Mouse (Mus musculus): ENCODE measurements at regions not wholly inside any gene's neighbourhood (a gene's known extent, or its start where the extent isn't known, plus 50 kb on each side); places are given as distances from the start of the nearest gene placed in this dataset.

GRCm38 (mm10) chr5:39076555-39077178, 200.1 kb upstream of the Clnk start:
- no peak for ATAC-seq (ENCODE audit: insufficient number of reproducible peaks, low FRiP score, low TSS enrichment, low read depth)
- no peaks in the 10 kb centered on the region for H3K4me1 ChIP-seq
- 46% methylated on average over 11 of the region's 11 CpGs for WGBS

GRCm38 (mm10) chr5:39069683-39070082, 193.1 kb upstream of the Clnk start:
- no peak for ATAC-seq (ENCODE audit: insufficient number of reproducible peaks, low FRiP score, low TSS enrichment, low read depth)
- Histone ChIP-seq H3K27me3 (no peaks in the 10 kb centered on the region), H3K9ac (no peak overlapping the region), H3K4me2 (no peak overlapping the region), H3K27ac (no peak overlapping the region), H3K9me3 (no peaks in the 10 kb centered on the region), H3K4me1 (no peaks in the 10 kb centered on the region), H3K4me3 (no peak overlapping the region), H3K36me3 (no peaks in the 10 kb centered on the region)
- WGBS: 65% methylated on average over 3 of the region's 3 CpGs

More at GRCm38 (mm10) chr5:39076555-39077178, 200.1 kb upstream of the Clnk start:
- H3K4me3 ChIP-seq: no peak overlapping the region
- H3K27me3 ChIP-seq: no peaks in the 10 kb centered on the region
- no peaks in the 10 kb centered on the region for H3K36me3 ChIP-seq
- no peaks in the 10 kb centered on the region for H3K9me3 ChIP-seq
- no peak overlapping the region for H3K4me2 ChIP-seq
- H3K9ac ChIP-seq: no peak overlapping the region
- H3K27ac ChIP-seq: no peak overlapping the region

- no peak overlapping the region for H3K27ac ChIP-seq
- H3K4me1 ChIP-seq: no peaks in the 10 kb centered on the region
- WGBS: 90% methylated on average over 3 of the region's 3 CpGs
- no peaks in the 10 kb centered on the region for H3K9me3 ChIP-seq
- no peaks in the 10 kb centered on the region for H3K27me3 ChIP-seq
- no peak overlapping the region for H3K4me2 ChIP-seq
- no peak overlapping the region for H3K9ac ChIP-seq
- no peaks in the 10 kb centered on the region for H3K36me3 ChIP-seq
- no peak for ATAC-seq (ENCODE audit: insufficient number of reproducible peaks, low FRiP score, low TSS enrichment, low read depth)
- H3K4me3 ChIP-seq: no peak overlapping the region
Measured at GRCm38 (mm10) chr5:39063061-39063460, 186.4 kb upstream of the Clnk start.

- Histone ChIP-seq H3K27me3 (no peaks in the 10 kb centered on the region), H3K27ac (no peak overlapping the region), H3K36me3 (no peaks in the 10 kb centered on the region), H3K4me3 (no peak overlapping the region), H3K9ac (no peak overlapping the region), H3K4me2 (no peak overlapping the region), H3K9me3 (no peaks in the 10 kb centered on the region), H3K4me1 (no peaks in the 10 kb centered on the region)
- no peak for ATAC-seq (ENCODE audit: insufficient number of reproducible peaks, low FRiP score, low TSS enrichment, low read depth)
- 51% methylated on average over 8 of the region's 8 CpGs for WGBS
Measured at GRCm38 (mm10) chr5:39052490-39053250, 176.1 kb upstream of the Clnk start.

GRCm38 (mm10) chr5:39050512-39050911, 173.9 kb upstream of the Clnk start:
- Histone ChIP-seq H3K27ac (no peak overlapping the region), H3K4me2 (no peak overlapping the region), H3K9ac (no peak overlapping the region), H3K9me3 (no peaks in the 10 kb centered on the region), H3K4me3 (no peak overlapping the region), H3K36me3 (no peaks in the 10 kb centered on the region), H3K27me3 (no peaks in the 10 kb centered on the region), H3K4me1 (no peaks in the 10 kb centered on the region)
- ATAC-seq (ENCODE audit: insufficient number of reproducible peaks, low FRiP score, low TSS enrichment, low read depth): no peak
- 93% methylated on average over 3 of the region's 3 CpGs for WGBS

- no peak for ATAC-seq (ENCODE audit: insufficient number of reproducible peaks, low FRiP score, low TSS enrichment, low read depth)
- Histone ChIP-seq H3K4me1 (no peaks in the 10 kb centered on the region), H3K9me3 (no peaks in the 10 kb centered on the region), H3K36me3 (no peaks in the 10 kb centered on the region), H3K4me3 (no peak overlapping the region), H3K9ac (no peak overlapping the region), H3K27me3 (no peaks in the 10 kb centered on the region), H3K4me2 (no peak overlapping the region), H3K27ac (no peak overlapping the region)
- WGBS: 65% methylated on average over 2 of the region's 2 CpGs
Measured at GRCm38 (mm10) chr5:39049141-39049540, 172.5 kb upstream of the Clnk start.

- no peak overlapping the region for H3K4me3 ChIP-seq
- no peak for ATAC-seq (ENCODE audit: insufficient number of reproducible peaks, low FRiP score, low TSS enrichment, low read depth)
- H3K9me3 ChIP-seq: no peaks in the 10 kb centered on the region
- no peak overlapping the region for H3K27ac ChIP-seq
- H3K4me1 ChIP-seq: no peaks in the 10 kb centered on the region
- H3K9ac ChIP-seq: no peak overlapping the region
- H3K36me3 ChIP-seq: no peaks in the 10 kb centered on the region
- no peaks in the 10 kb centered on the region for H3K27me3 ChIP-seq
- 79% methylated on average over 2 of the region's 2 CpGs for WGBS
- H3K4me2 ChIP-seq: no peak overlapping the region
Measured at GRCm38 (mm10) chr5:39040467-39040866, 163.9 kb upstream of the Clnk start.

- no peak overlapping the region for H3K9ac ChIP-seq
- H3K27me3 ChIP-seq: no peaks in the 10 kb centered on the region
- no peak overlapping the region for H3K27ac ChIP-seq
- no peaks in the 10 kb centered on the region for H3K36me3 ChIP-seq
- no peak for ATAC-seq (ENCODE audit: insufficient number of reproducible peaks, low FRiP score, low TSS enrichment, low read depth)
- WGBS: 89% methylated on average over 4 of the region's 4 CpGs
- H3K4me1 ChIP-seq: no peaks in the 10 kb centered on the region
- no peak overlapping the region for H3K4me2 ChIP-seq
- H3K9me3 ChIP-seq: no peaks in the 10 kb centered on the region
- no peak overlapping the region for H3K4me3 ChIP-seq
Measured at GRCm38 (mm10) chr5:39023241-39023640, 146.6 kb upstream of the Clnk start.

GRCm38 (mm10) chr5:39000643-39001042, 124.0 kb upstream of the Clnk start:
- no peaks in the 10 kb centered on the region for H3K9me3 ChIP-seq
- H3K4me2 ChIP-seq: no peak overlapping the region
- no peak overlapping the region for H3K9ac ChIP-seq
- H3K4me1 ChIP-seq: no peaks in the 10 kb centered on the region
- ATAC-seq (ENCODE audit: insufficient number of reproducible peaks, low FRiP score, low TSS enrichment, low read depth): no peak
- 84% methylated on average over 4 of the region's 4 CpGs for WGBS
- no peaks in the 10 kb centered on the region for H3K27me3 ChIP-seq
- H3K36me3 ChIP-seq: no peaks in the 10 kb centered on the region
- no peak overlapping the region for H3K27ac ChIP-seq
- H3K4me3 ChIP-seq: no peak overlapping the region

- Histone ChIP-seq H3K4me1 (no peaks in the 10 kb centered on the region), H3K4me3 (no peak overlapping the region), H3K27ac (no peak overlapping the region), H3K9ac (no peak overlapping the region), H3K4me2 (no peak overlapping the region), H3K36me3 (no peaks in the 10 kb centered on the region), H3K27me3 (no peaks in the 10 kb centered on the region), H3K9me3 (no peaks in the 10 kb centered on the region)
- no peak for ATAC-seq (ENCODE audit: insufficient number of reproducible peaks, low FRiP score, low TSS enrichment, low read depth)
- WGBS: 23% methylated on average over 2 of the region's 2 CpGs
Measured at GRCm38 (mm10) chr5:38999700-39000099, 123.1 kb upstream of the Clnk start.

GRCm38 (mm10) chr5:38972397-38973159, 96.0 kb upstream of the Clnk start:
- H3K27me3 ChIP-seq: no peaks in the 10 kb centered on the region
- WGBS: 76% methylated on average over 6 of the region's 6 CpGs
- H3K4me1 ChIP-seq: no peaks in the 10 kb centered on the region
- H3K9me3 ChIP-seq: no peaks in the 10 kb centered on the region
- no peak for ATAC-seq (ENCODE audit: insufficient number of reproducible peaks, low FRiP score, low TSS enrichment, low read depth)
- H3K27ac ChIP-seq: no peak overlapping the region
- no peak overlapping the region for H3K9ac ChIP-seq
- H3K4me2 ChIP-seq: no peak overlapping the region
- H3K36me3 ChIP-seq: no peaks in the 10 kb centered on the region
- H3K4me3 ChIP-seq: no peak overlapping the region

- Histone ChIP-seq H3K4me3 (no peak overlapping the region), H3K4me1 (no peaks in the 10 kb centered on the region), H3K9ac (no peak overlapping the region), H3K27ac (no peak overlapping the region), H3K9me3 (no peaks in the 10 kb centered on the region), H3K36me3 (no peaks in the 10 kb centered on the region), H3K27me3 (no peaks in the 10 kb centered on the region), H3K4me2 (no peak overlapping the region)
- 78% methylated on average over 4 of the region's 4 CpGs for WGBS
- no peak for ATAC-seq (ENCODE audit: insufficient number of reproducible peaks, low FRiP score, low TSS enrichment, low read depth)
Measured at GRCm38 (mm10) chr5:38970497-38970896, 93.9 kb upstream of the Clnk start.
